Mouse (Mus musculus) left cerebral cortex, adult 2 months (tissue): Measurements from ENCODE around the gene Epha6. TPM values are rescaled to one million over a fixed set of nuclear protein-coding genes. Genes with fewer than 3 reads are reported as not detected.

Experiments
- DNase-seq, 2 experiments: peaks; one replicate each; pipeline ENCODE4 v3.0.0; 2021 to 2022; ENCODE audit warnings: low spot score in 2 of 2, mixed read lengths in 1 of 2; ENCODE audit errors: extremely low spot score in 1 of 2
- H3K27ac ChIP-seq: fragments of 200-600 bp; 2 replicates; pipeline ENCODE4 v1.8.1; 2022
- H3K4me3 ChIP-seq: fragments of 200-600 bp; 2 replicates; pipeline ENCODE4 v1.8.1; 2022
- CTCF ChIP-seq: fragments of 200-600 bp; IDR thresholded peaks from 2 replicates; pipeline ENCODE4 v1.8.1; 2022; ENCODE audit warnings: antibody characterized with exemption, mild to moderate bottlenecking, moderate library complexity
- intact Hi-C: fragments of 180-260 bp; cut with DNase I; formaldehyde crosslinking; loops from one replicate; pipeline ENCODE4 v1.15.1; 2025
- microRNA-seq, 2 experiments: library from miRNA; unstranded; fragments of <30 nt; microRNA quantifications; one replicate each; pipeline ENCODE4 v1.2.0; 2021
- total RNA-seq, 2 experiments: library from RNA; stranded (reverse); gene quantifications; 2 replicates each; pipeline ENCODE4 v1.2.3; 2021

Gene Epha6
- total RNA-seq, 2 experiments from 2014 or later, result 74.8 to 84.8 TPM

DNA sequence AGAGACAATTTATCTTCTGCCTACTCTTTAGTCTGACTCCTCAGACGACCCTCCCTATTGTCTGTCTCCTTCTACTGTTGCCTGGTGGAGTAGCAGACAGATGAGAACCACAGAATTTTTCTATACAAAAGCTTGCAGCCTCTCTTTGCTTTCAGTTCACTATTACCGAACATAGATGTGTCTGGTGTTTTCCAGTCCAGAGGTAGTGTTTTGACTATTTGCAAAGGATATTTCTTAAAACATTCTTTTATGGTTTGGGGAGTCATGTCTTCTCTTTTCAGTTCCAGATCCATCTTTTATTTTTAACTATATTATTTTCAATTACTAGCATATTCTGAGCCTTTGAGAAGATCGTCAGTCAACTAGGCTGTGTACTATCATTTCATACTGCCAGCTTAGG lies 989.7 kb downstream of the Epha6 start:
- intact Hi-C loops, result loop anchor here (5.0 kb wide), 1 partner anchor 78 kb away; no protein-coding TSS in a partner anchor
- H3K4me3 ChIP-seq, result no peak overlapping the region
- H3K27ac ChIP-seq, result no peak overlapping the region
- no peak for TF ChIP-seq CTCF
- DNase-seq, result no peak

DNA sequence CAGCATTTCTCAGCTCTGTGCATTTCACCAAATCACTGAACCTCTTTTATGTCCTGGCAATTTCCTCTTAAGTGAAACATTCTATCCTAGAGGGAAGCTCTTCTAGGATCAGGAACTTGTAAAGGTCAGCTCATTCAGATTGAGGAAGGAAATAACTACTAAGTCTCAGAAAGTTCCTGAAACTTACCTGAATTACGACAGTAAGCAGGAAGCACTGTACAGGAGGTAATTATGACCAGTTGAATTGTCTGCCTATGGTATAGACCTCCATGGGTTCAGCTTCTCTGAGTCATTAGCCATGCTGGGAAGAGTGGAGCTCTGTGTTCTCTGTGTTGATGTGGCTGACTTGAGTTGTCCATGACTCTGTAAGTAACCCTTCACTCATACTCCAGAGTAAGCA lies 994.6 kb downstream of the Epha6 start:
- intact Hi-C loops, result no loop called here
- Histone ChIP-seq H3K4me3 (no peak overlapping the region), H3K27ac (no peak overlapping the region)
- TF ChIP-seq CTCF, result no peak
- DNase-seq, result no peak

DNA sequence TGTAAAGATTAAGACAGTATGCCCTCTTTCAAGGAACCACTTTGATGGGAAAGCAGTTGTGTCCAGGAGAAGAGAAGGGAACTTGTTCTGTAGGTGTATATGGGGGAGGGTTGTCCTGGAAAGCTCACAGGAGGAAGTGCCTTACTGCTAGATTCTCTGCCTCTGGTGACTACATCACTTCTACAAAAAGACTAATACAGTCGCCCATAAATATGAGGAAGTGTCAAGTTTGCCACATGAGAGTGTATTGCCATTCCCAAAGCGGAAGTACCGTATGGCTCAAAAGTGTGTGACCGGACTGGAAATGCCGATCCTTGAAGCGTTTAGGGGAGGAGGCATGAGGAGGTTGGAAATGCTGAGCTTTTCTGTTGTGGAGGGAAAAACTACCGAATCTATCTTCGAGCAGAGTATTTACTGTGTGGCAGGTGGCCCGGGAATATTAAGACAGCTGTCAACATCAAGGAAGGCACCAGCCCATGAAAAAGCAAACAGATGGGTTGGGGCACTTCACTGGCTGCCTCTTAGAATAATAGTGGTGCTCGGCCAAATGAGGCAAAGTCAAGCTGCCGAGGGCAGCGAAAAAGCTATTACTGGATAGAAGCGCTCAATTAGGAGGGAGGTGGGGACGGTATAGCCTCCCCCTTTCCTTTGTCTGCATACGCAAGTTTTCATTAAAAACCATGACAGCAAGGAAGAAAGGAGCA lies 1001.1 kb downstream of the Epha6 start:
- H3K4me3 ChIP-seq, result peak overlapping the region; percentile 21
- TF ChIP-seq CTCF, result no peak
- DNase-seq, result no peak
- no peak overlapping the region for H3K27ac ChIP-seq
- intact Hi-C loops, result loop anchor here (5.0 kb wide), 2 partner anchors 57 to 132 kb away; partner anchors contain the start of gene Riox2

Small RNA genes within 50 kb of the gene (microRNA-seq; reads per million reads assigned to microRNA genes)
- gene Gm24755, result 0 reads per million in 2 experiments
